ENCODE assay signal across 8 mouse cellular contexts in the genomic region with DNA sequence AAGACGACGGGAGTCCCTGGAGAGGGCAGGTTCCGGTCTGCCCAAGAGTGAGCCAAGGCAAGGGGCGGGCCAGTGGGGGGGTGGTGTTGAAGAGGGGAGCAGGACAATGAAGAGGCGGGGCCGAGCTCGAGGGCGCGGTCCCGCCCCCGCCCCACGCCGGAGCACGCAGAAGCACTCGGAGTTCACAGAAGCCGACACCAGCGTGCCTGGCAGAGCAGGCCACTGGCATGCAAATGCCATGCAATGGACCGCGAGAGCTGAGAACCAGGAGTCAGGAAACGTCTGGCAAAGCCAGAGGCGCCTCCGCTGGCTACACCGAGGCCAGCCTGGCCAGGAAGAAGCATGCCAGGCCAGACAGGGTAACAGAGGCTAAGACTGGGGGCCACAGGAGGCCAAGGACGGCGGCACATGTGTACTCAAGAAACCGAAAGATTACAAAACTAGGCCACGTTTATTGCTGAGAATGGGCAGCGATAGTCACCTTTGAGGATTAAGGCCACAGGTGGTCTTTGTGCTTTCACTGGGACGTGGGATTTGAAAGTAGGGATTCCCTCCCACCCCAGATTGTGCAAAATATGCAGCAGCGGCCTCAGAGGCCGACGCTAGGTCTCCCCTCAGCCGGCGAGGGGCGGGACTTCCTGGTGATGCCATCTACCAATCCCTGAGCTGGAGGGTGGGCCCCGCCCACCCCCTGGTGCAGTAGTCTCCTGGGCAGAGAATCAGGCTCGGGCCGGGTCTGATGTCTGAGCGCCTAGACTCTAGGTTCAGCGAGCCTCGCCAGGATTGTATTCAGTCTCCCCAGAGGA. TPM values are rescaled to one million over a fixed set of nuclear protein-coding genes. Genes with fewer than 3 reads are reported as not detected.
DNase-seq lines count a peak whose midpoint lies in the region; TF ChIP-seq lines count a peak whose summit lies in the region.

A gene (minus strand): TSS at position 92 of the 806 bp plus-strand sequence.

- peak within 1 kb of the TSS; percentile 79 for H3K27ac ChIP-seq in left cerebral cortex, adult 2 months

- peak within 1 kb of the TSS; percentile 52 for H3K4me3 ChIP-seq in left cerebral cortex, adult 2 months

- DNase-seq in adrenal gland, postnatal 25 days, result peak; percentile 90
- DNase-seq in embryo, embryonic 11 days, result peak; percentile 98
- DNase-seq in gastrocnemius, postnatal 14 days, result peak; percentile 93
- DNase-seq in hindlimb bud, embryonic 11.5 days (ENCODE audit: extremely low spot score, low read depth, low spot score), result peak; percentile 89
- peak; percentile 80 to 85 for DNase-seq in left cerebral cortex, adult 2 months (ENCODE audit: extremely low spot score in 1 of 2, low spot score in 2 of 2)
- DNase-seq in lung, postnatal 4 days, result peak; percentile 90 to 94
- DNase-seq in right cerebral cortex, postnatal 10 days (ENCODE audit: low spot score in 2 of 2), result peak; percentile 93 to 94
- no peak for DNase-seq in thymus, adult 18-20 months

- intact Hi-C loops in gastrocnemius, postnatal 14 days (cut with DNase I; ENCODE audit: low total_unique reads), result no loop called here
- intact Hi-C loops in left cerebral cortex, adult 2 months (cut with DNase I), result loop anchor here (5.0 kb wide), 1 partner anchor 177 kb away; no protein-coding TSS in a partner anchor

- no peak for TF ChIP-seq CTCF in left cerebral cortex, adult 2 months (IDR thresholded peaks at IDR 0.05)

RNA-seq across cellular contexts. Expression of the gene that starts here (rescaled TPM):
- total RNA-seq in adrenal gland, postnatal 25 days (2021), result 18.5 and 20.9 TPM in 2 replicates
- total RNA-seq in gastrocnemius, postnatal 14 days (2021), result 1 to 10 TPM; 1.2 to 2.5 TPM
- total RNA-seq in left cerebral cortex, adult 2 months (2021), result 1 to 10 TPM; 2.7 to 3.6 TPM

Comparison
In these comparisons a context has a peak if more than half of its experiments do, and no peak if none do; other contexts are left out.
1. DNase-seq: peak in adrenal gland, postnatal 25 days (single experiment), embryo, embryonic 11 days (single experiment), gastrocnemius, postnatal 14 days (single experiment), hindlimb bud, embryonic 11.5 days (single experiment), left cerebral cortex, adult 2 months (2 of 2), lung, postnatal 4 days (2 of 2) and right cerebral cortex, postnatal 10 days (2 of 2); none in thymus, adult 18-20 months (0 of 2).